Mouse (Mus musculus): ENCODE measurements around the gene Gm17087.
A peak's percentile ranks its signal among the peaks of the same experiment; 100 is the strongest.

Gene Gm17087

GRCm38 (mm10) chr17:8546366-8546765 is 20.4 kb downstream of the Gm17087 start:
- no peak for DNase-seq (ENCODE audit: low read depth)

- no peak for DNase-seq (ENCODE audit: low read depth)
These were observed 24.7 kb downstream of the Gm17087 start for GRCm38 (mm10) chr17:8541974-8542538.

GRCm38 (mm10) chr17:8538102-8538501 is 28.6 kb downstream of the Gm17087 start:
- peak; percentile 60 for DNase-seq (ENCODE audit: low read depth)

GRCm38 (mm10) chr17:8536522-8536921 is 30.2 kb downstream of the Gm17087 start:
- no peak for DNase-seq (ENCODE audit: low read depth)

- DNase-seq (ENCODE audit: low read depth): peak; percentile 57
These were observed 32.9 kb downstream of the Gm17087 start for GRCm38 (mm10) chr17:8533828-8534227.

- DNase-seq (ENCODE audit: low read depth): no peak
These were observed 34.1 kb downstream of the Gm17087 start for GRCm38 (mm10) chr17:8532609-8533008.

GRCm38 (mm10) chr17:8528641-8529040 is 38.1 kb downstream of the Gm17087 start:
- no peak for DNase-seq (ENCODE audit: low read depth)

GRCm38 (mm10) chr17:8526815-8527261 is 39.9 kb downstream of the Gm17087 start:
- no peak for DNase-seq (ENCODE audit: low read depth)

- DNase-seq (ENCODE audit: low read depth): no peak
These were observed 40.6 kb downstream of the Gm17087 start for GRCm38 (mm10) chr17:8525971-8526740.

GRCm38 (mm10) chr17:8525225-8525721 is 41.5 kb downstream of the Gm17087 start, which contains the start of gene Pde10a:
Gene Pde10a (plus strand): TSS chr17:8525372.
- peak; percentile 10 for DNase-seq (ENCODE audit: low read depth)

- peak; percentile 22 for DNase-seq (ENCODE audit: low read depth)
These were observed 42.2 kb downstream of the Gm17087 start for GRCm38 (mm10) chr17:8524387-8525165.

- DNase-seq (ENCODE audit: low read depth): no peak
These were observed 42.8 kb downstream of the Gm17087 start for GRCm38 (mm10) chr17:8523986-8524385.

GRCm38 (mm10) chr17:8516006-8516405 is 50.7 kb downstream of the Gm17087 start:
- DNase-seq (ENCODE audit: low read depth): no peak
